Mouse (Mus musculus) liver, embryonic 11.5 days (tissue): Measurements from ENCODE around the gene Krt222. TPM values are rescaled to one million over a fixed set of nuclear protein-coding genes. Genes with fewer than 3 reads are reported as not detected.
A peak's percentile ranks its signal among the peaks of the same experiment; 100 is the strongest.

Source experiments
- ATAC-seq: fragments of 200-750 bp; cut with Nextera tagmentation; replicated peaks from 2 replicates; pipeline ENCODE4 v1.8.0; 2017; ENCODE audit warnings: moderate number of reproducible peaks, mild to moderate bottlenecking, moderate TSS enrichment, moderate library complexity; ENCODE audit not compliant: low FRiP score
- DNase-seq: peaks from one replicate; pipeline ENCODE4 v3.0.0-alpha.2; 2017; ENCODE audit warnings: low spot score
- H3K27ac ChIP-seq: fragments of 300-500 bp; sonication (generic); 2 replicates; pipeline ENCODE4 v1.5.1; 2014; ENCODE audit warnings: mild to moderate bottlenecking, low read depth, low read length, control low read depth
- H3K27me3 ChIP-seq: fragments of 300-500 bp; sonication (generic); replicated peaks from 2 replicates; pipeline ENCODE4 v1.6.1; 2014; ENCODE audit warnings: low read length, mixed read lengths; ENCODE audit not compliant: control insufficient read depth, insufficient read depth
- H3K36me3 ChIP-seq: fragments of 300-500 bp; sonication (generic); 2 replicates; pipeline ENCODE4 v1.6.1; 2014; ENCODE audit warnings: mild to moderate bottlenecking, low read length, moderate library complexity, mixed read lengths; ENCODE audit not compliant: control insufficient read depth, insufficient read depth
- H3K4me1 ChIP-seq: fragments of 300-500 bp; sonication (generic); replicated peaks from 2 replicates; pipeline ENCODE4 v1.6.1; 2014; ENCODE audit warnings: low read length, mixed read lengths; ENCODE audit not compliant: control insufficient read depth, insufficient read depth
- H3K4me2 ChIP-seq: fragments of 300-500 bp; sonication (generic); 2 replicates; pipeline ENCODE4 v1.6.1; 2014; ENCODE audit warnings: mild to moderate bottlenecking, control low read depth, moderate library complexity
- H3K4me3 ChIP-seq: fragments of 300-500 bp; sonication (generic); 2 replicates; pipeline ENCODE4 v1.5.1; 2014; ENCODE audit warnings: low read depth, low read length, control low read depth
- H3K9ac ChIP-seq: fragments of 300-500 bp; sonication (generic); 2 replicates; pipeline ENCODE4 v1.6.1; 2014; ENCODE audit warnings: low read depth, low read length, control low read depth
- H3K9me3 ChIP-seq: fragments of 300-500 bp; sonication (generic); 2 replicates; pipeline ENCODE4 v1.6.1; 2016; ENCODE audit warnings: low read length, inconsistent platforms, mixed read lengths; ENCODE audit not compliant: control insufficient read depth
- WGBS: fragments of 180-500 bp; shearing (Covaris S2); extraction: QIAGEN DNeasy Blood & Tissue Kit; methylation state at CpG from one replicate; pipeline ENCODE4 v1.1.7; 2014; 5-methylcytosine and 5-hydroxymethylcytosine counted together
- polyA plus RNA-seq: library from polyadenylated mRNA; unstranded; fragments of >200 nt; fragmentation: Nextera tagmentation; extraction: Ambion mirVana; gene quantifications from 2 replicates; pipeline ENCODE4 v1.2.1, GENCODE M21; 2014

Gene Krt222
- 0.14 and 0.61 TPM in 2 replicates for polyA plus RNA-seq

DNA sequence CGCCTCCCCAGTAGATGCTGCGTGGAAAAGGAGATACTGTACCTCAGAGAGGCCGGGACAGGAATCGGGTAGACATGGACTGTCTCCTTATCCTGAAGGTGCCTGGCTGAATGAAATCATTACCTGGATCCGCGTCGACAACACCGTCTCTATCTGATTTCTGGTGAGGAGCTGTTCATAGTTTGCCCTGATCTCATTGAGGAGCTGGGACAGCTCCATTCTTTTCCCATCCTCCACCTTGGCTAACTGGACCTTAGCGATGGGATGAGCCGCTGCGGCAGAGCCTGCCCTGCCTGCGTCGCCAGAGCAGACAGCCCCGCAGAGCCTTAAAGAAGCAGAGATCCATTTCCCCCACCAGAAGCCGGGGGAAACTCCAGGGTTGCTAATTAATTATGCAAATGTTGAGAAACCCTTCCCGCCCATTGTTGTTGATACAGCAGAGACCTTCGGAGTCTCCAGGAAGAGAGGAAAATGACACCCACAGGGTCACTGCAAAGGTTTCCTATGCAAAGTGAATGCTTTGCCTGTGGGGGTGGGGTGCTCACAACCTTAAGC, at the start of gene Krt222:
Gene Krt222, minus strand, starts transcription at position 266 of the 555 bp plus-strand sequence.
- Histone ChIP-seq H3K4me3 (peak within 1 kb of the TSS; percentile 29), H3K4me1 (peaks cover 5% of the 10 kb centered on the region; the same call in 1 of the 2 replicates), H3K9ac (no peak within 1 kb of the TSS; the same call in 1 of the 2 replicates), H3K36me3 (no peaks in the 10 kb centered on the region), H3K27me3 (no peaks in the 10 kb centered on the region), H3K4me2 (peak within 1 kb of the TSS; percentile 63), H3K27ac (no peak within 1 kb of the TSS), H3K9me3 (no peaks in the 10 kb centered on the region)
- no peak for DNase-seq
- 6% methylated on average over 17 of the region's 17 CpGs for WGBS
- ATAC-seq = no peak

DNA sequence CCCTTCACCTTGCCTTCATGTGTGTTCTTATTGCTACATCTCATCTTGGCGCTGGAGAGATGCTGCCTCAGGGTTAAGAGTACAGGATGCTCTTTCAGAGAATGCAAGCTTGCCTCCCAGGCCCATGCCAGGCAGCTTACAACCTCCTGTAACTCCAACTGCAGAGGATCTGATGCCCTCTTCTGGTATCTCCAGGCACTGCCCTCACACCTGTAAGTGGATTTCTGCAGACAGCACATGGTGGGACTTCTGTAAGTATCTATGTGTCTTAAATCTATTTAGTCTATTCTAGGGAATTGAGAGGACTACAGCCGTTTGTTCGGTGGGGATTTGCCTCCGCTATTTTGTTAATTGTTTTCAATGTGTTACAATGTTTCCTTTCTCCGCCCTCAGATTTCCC, 49.0 kb upstream of the Krt222 start:
- no peaks in the 10 kb centered on the region for H3K9me3 ChIP-seq
- no peak for DNase-seq

DNA sequence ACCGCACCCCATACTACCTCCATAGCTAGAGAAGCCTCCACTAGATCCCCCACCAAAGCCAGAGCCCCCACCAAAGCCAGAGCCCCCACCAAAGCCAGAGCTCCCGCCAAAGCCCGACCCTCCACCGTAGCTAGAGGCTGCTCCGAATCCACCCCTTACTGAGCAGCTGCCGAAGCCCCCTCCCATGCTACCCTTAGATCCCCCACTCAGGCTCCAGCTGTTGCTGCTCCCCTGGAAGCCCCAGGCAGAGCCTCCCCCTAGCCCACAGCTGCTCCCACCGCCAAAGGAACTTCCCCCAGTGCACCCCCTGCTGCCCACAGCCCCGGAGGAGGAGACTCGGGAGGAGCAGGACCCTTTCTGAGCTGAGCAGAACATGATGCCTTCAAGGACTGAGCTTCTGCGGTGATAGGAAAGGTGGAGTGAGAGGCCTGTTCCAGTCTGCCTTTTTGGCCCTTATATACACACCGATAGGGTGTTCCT, 41.0 kb upstream of the Krt222 start, which contains the start of gene Krt24:
Gene Krt24, minus strand, starts transcription at position 430 of the 480 bp plus-strand sequence.
- H3K9me3 ChIP-seq = no peaks in the 10 kb centered on the region
- H3K4me2 ChIP-seq = no peak within 1 kb of the TSS
- DNase-seq (no peak), ATAC-seq (no peak)
- no peak within 1 kb of the TSS for H3K9ac ChIP-seq
- H3K27me3 ChIP-seq = no peaks in the 10 kb centered on the region
- no peak within 1 kb of the TSS for H3K27ac ChIP-seq
- H3K36me3 ChIP-seq = no peaks in the 10 kb centered on the region
- 52% methylated on average over 11 of the region's 11 CpGs for WGBS
- no peak within 1 kb of the TSS for H3K4me3 ChIP-seq
- H3K4me1 ChIP-seq = no peaks in the 10 kb centered on the region

More for the DNA sequence above, 49.0 kb upstream of the Krt222 start:
- no peaks in the 10 kb centered on the region for H3K27me3 ChIP-seq
- no peak overlapping the region for H3K27ac ChIP-seq
- no peak overlapping the region for H3K4me3 ChIP-seq
- ATAC-seq = no peak
- no peaks in the 10 kb centered on the region for H3K4me1 ChIP-seq
- WGBS = 57% methylated on average over 5 of the region's 5 CpGs
- no peak overlapping the region for H3K4me2 ChIP-seq
- H3K9ac ChIP-seq = no peak overlapping the region
- no peaks in the 10 kb centered on the region for H3K36me3 ChIP-seq

DNA sequence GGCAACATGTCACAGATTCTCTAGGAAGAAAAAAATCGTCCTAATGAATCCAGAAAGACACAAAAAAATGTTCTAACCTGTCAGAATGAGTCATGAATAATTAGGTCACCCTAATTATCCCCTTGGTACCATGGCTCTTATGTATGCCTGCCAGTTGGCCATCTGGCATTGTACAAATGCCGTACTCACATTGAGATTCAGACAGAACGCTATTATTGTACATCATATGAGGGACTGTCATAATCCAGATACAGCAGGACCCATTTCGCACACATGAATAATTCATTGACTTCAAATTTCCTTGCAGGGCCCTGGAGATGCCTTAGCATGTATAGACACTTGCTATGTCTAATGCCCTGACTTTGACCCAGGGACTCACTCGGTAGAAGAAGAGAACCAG, 40.1 kb upstream of the Krt222 start:
- Histone ChIP-seq H3K4me3 (no peak overlapping the region), H3K9me3 (no peaks in the 10 kb centered on the region), H3K4me1 (no peaks in the 10 kb centered on the region), H3K9ac (no peak overlapping the region), H3K4me2 (no peak overlapping the region), H3K36me3 (no peaks in the 10 kb centered on the region), H3K27ac (no peak overlapping the region), H3K27me3 (no peaks in the 10 kb centered on the region)
- WGBS = 74% methylated on average over 5 of the region's 5 CpGs
- DNase-seq (no peak), ATAC-seq (no peak)

DNA sequence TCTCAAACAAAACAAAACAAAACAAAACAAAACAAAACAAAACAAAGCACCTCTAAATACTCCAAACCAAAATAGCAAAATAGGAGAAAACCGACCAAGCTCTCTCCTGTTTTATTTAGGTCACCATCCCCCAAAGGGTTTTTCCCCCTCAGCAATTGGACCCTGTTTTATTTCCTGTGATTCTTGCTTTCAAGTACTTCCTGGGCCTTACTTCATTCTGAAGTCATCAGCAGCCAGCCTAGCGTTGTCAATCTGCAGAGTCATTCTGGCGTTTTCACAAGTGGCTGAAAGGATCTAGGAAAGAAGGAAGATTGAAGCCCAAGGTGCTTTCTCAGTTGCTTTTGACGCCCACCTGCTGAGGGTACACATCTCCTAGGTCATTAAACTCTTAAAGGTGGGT, 39.4 kb upstream of the Krt222 start:
- H3K4me3 ChIP-seq = no peak overlapping the region
- H3K9ac ChIP-seq = no peak overlapping the region
- 49% methylated on average over 4 of the region's 4 CpGs for WGBS
- no peaks in the 10 kb centered on the region for H3K9me3 ChIP-seq
- no peaks in the 10 kb centered on the region for H3K4me1 ChIP-seq
- no peaks in the 10 kb centered on the region for H3K27me3 ChIP-seq
- DNase-seq (no peak), ATAC-seq (no peak)
- no peak overlapping the region for H3K4me2 ChIP-seq
- no peaks in the 10 kb centered on the region for H3K36me3 ChIP-seq
- H3K27ac ChIP-seq = no peak overlapping the region

DNA sequence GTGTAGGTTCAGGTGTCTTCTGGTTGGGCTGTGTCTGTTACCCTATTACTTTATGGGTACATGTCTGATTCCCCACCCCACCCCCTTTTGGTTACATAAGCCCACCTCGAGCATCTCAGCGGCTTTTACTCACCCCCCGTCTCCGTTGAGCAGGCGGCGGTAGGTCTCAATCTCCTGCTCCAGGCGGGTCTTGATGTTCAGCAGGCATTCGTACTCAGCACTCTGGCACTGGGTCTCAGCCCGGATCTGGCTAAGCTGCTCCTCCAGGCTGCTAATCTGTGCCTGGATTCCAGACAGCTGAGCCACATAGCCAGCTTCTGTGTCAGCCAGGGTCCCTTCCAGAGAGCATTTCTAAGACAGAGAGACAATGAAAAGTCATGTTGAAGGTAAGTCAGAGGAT, 37.2 kb upstream of the Krt222 start:
- WGBS = 74% methylated on average over 9 of the region's 9 CpGs
- Histone ChIP-seq H3K27me3 (no peaks in the 10 kb centered on the region), H3K4me1 (no peaks in the 10 kb centered on the region), H3K9ac (no peak overlapping the region), H3K9me3 (no peaks in the 10 kb centered on the region), H3K27ac (no peak overlapping the region), H3K36me3 (no peaks in the 10 kb centered on the region), H3K4me2 (no peak overlapping the region), H3K4me3 (no peak overlapping the region)
- no peak for DNase-seq
- ATAC-seq = no peak

DNA sequence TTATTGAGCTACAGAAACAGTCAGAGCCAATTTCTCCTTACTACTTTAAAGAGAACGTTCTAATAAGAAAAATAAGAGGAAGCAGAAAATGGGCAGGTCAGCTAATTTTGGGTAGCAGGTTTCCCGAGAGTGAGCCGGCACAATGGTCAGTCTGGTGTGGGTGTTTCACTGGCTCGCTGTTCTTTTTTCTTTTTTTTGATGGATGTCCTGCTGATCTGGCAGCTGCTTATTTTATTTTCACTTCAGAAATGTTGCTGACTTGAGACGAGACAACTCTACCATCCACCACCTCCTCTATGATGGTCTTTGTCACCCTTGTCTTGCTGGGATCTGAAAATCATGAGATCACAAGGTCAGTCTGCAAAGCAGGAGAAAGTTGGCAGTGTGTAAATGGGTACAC, 36.1 kb upstream of the Krt222 start:
- H3K4me3 ChIP-seq = no peak overlapping the region
- H3K9ac ChIP-seq = no peak overlapping the region
- no peaks in the 10 kb centered on the region for H3K9me3 ChIP-seq
- no peaks in the 10 kb centered on the region for H3K36me3 ChIP-seq
- 62% methylated on average over 5 of the region's 5 CpGs for WGBS
- no peaks in the 10 kb centered on the region for H3K4me1 ChIP-seq
- no peaks in the 10 kb centered on the region for H3K27me3 ChIP-seq
- ATAC-seq (no peak), DNase-seq (no peak)
- H3K4me2 ChIP-seq = no peak overlapping the region
- no peak overlapping the region for H3K27ac ChIP-seq

DNA sequence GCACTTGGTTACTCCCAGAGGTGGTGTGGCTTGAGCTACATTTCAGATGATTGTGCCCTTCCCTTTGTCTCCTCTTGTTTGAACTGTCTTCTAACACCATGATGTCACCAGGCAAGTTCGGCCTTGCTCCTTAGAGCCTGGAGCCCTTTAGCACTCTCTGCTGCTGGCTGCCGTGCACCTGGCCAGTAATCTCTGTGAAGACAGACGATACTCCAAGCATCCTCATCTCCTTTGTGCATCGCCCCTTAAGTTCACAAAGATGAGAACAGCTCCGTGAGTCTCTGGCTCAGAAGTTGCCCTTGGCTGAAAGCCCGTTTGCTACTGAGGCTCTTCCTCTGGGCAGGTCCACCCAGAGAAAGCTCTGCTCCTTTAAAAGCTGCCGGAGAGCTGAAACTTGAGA, 32.9 kb upstream of the Krt222 start:
- Histone ChIP-seq H3K27ac (no peak overlapping the region), H3K36me3 (no peaks in the 10 kb centered on the region), H3K4me3 (no peak overlapping the region), H3K9ac (no peak overlapping the region), H3K27me3 (no peaks in the 10 kb centered on the region), H3K4me1 (no peaks in the 10 kb centered on the region), H3K9me3 (no peaks in the 10 kb centered on the region), H3K4me2 (no peak overlapping the region)
- DNase-seq (no peak), ATAC-seq (no peak)
- 52% methylated on average over 7 of the region's 7 CpGs for WGBS

DNA sequence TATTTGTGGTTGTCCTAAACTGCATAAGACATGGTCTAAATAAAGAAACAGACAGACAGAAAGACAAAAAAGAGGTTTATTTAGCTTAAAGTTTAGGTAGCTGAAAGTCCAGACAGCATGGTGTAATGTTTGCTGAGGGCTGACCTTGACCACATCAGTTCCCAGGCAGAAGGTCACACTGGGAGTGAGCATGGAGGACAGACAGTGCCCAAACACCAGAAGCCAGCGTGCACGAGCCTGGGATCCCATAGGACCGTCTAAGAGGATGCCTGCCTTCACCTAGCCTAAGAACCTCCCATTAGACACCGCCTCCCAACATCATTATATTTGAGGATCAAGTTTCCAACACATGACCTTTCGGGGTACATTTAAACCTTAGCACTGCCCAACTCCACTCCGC, 31.7 kb upstream of the Krt222 start:
- no peak for DNase-seq
- ATAC-seq = no peak
- H3K27me3 ChIP-seq = no peaks in the 10 kb centered on the region
- WGBS = 71% methylated on average over 6 of the region's 6 CpGs
- no peak overlapping the region for H3K4me2 ChIP-seq
- no peak overlapping the region for H3K4me3 ChIP-seq
- no peaks in the 10 kb centered on the region for H3K4me1 ChIP-seq
- no peak overlapping the region; the same call in 1 of the 2 replicates for H3K27ac ChIP-seq
- H3K36me3 ChIP-seq = no peaks in the 10 kb centered on the region
- no peaks in the 10 kb centered on the region for H3K9me3 ChIP-seq
- H3K9ac ChIP-seq = no peak overlapping the region
